Mouse (Mus musculus) lung, adult 2 months (tissue): ENCODE measurements around the gene Egfl8.

Experiments used
- CTCF ChIP-seq: fragments of 200-500 bp; IDR thresholded peaks from 2 replicates; pipeline ENCODE4 v1.5.1; 2011; ENCODE audit warnings: mild to moderate bottlenecking, low read length, control low read depth; ENCODE audit not compliant: insufficient read depth
- POLR2A ChIP-seq: fragments of 200-500 bp; IDR thresholded peaks from 2 replicates; pipeline ENCODE4 v1.6.1; 2011; ENCODE audit warnings: low read depth, mild to moderate bottlenecking, control low read depth, low read length, borderline replicate concordance; ENCODE audit errors: extremely low read depth

GRCm38 (mm10) chr17:34654392-34654791 is 38.6 kb upstream of the Egfl8 start:
- TF ChIP-seq CTCF = no peak
- no peak for TF ChIP-seq POLR2A
